Mouse (Mus musculus) kidney, postnatal 14 days (tissue): ENCODE results near the gene Vmn1r101.
"Not testable (repeated sequence)": the region's sequence is repeated elsewhere in the genome, so short reads cannot be mapped to it uniquely, and the experiment has no call there.

Source experiments
- DNase-seq: peaks from one replicate; pipeline ENCODE4 v3.0.0; 2022; ENCODE audit warnings: mixed read lengths

Gene Vmn1r101

GRCm38 (mm10) chr7:20442493-20442892 lies at the start of gene Vmn1r101:
Vmn1r101 (minus strand) TSS chr7:20442593.
- not testable (repeated sequence) for DNase-seq

DNA sequence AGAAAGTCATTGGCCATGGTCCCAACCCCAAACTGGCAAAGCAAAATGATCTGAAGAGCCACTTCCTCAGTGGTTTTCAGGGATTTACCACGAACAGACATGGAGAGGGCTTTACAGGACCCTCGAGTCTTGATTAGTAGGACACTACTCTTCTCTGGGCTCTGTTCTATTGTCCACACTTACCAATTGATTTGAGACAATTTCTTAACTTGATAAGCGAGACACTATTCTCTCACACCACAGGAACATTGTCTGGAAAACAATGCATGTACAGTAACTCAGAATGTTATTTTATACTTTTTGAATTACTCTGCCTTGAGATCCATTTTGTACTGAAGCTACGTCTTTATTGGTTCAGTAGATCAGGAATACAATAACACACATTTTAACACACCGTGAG lies 32.4 kb upstream of the Vmn1r101 start, which contains the start of gene Gm10670:
Gene Gm10670, minus strand, starts transcription at position 101 of the 400 bp plus-strand sequence.
- DNase-seq = not testable (repeated sequence)

GRCm38 (mm10) chr7:20417642-20418041 lies 24.8 kb downstream of the Vmn1r101 start, which contains the start of gene Vmn1r100:
Vmn1r100 (plus strand) TSS chr7:20417942.
- DNase-seq = not testable (repeated sequence)
